Mouse (Mus musculus): ENCODE measurements around the gene Tfap2e. TPM values are rescaled to one million over a fixed set of nuclear protein-coding genes. Genes with fewer than 3 reads are reported as not detected.

Tfap2e gene
- total RNA-seq, 4 experiments from 2014 or later: not detected

GRCm38 (mm10) chr4:126751556-126752023 lies 15.6 kb upstream of the Tfap2e start:
- no peak for DNase-seq

- no peak for DNase-seq
Observed at GRCm38 (mm10) chr4:126750863-126751555, 15.0 kb upstream of the Tfap2e start.

- no peak for DNase-seq
Observed at GRCm38 (mm10) chr4:126750046-126750683, 14.1 kb upstream of the Tfap2e start.

- no peak for DNase-seq
Observed at GRCm38 (mm10) chr4:126749553-126749952, 13.5 kb upstream of the Tfap2e start.

- no peak for DNase-seq
Observed at GRCm38 (mm10) chr4:126748381-126748780, 12.3 kb upstream of the Tfap2e start.

GRCm38 (mm10) chr4:126746194-126746840 lies 10.3 kb upstream of the Tfap2e start:
- no peak for DNase-seq

- DNase-seq: no peak
Observed at GRCm38 (mm10) chr4:126745506-126746193, 9.6 kb upstream of the Tfap2e start.

- no peak for DNase-seq
Observed at GRCm38 (mm10) chr4:126744831-126745230, 8.8 kb upstream of the Tfap2e start.

- DNase-seq: no peak
Observed at GRCm38 (mm10) chr4:126743713-126744112, 7.7 kb upstream of the Tfap2e start.

GRCm38 (mm10) chr4:126742976-126743375 lies 6.9 kb upstream of the Tfap2e start:
- no peak for DNase-seq

GRCm38 (mm10) chr4:126741448-126741847 lies 5.4 kb upstream of the Tfap2e start:
- peak; percentile 65 for DNase-seq

GRCm38 (mm10) chr4:126739966-126740676 lies 4.1 kb upstream of the Tfap2e start:
- DNase-seq: no peak

GRCm38 (mm10) chr4:126735382-126736000 lies 549 bp downstream of the Tfap2e start:
- DNase-seq: no peak

GRCm38 (mm10) chr4:126734700-126735381 lies 1.2 kb downstream of the Tfap2e start:
- no peak for DNase-seq

GRCm38 (mm10) chr4:126734001-126734603 lies 1.9 kb downstream of the Tfap2e start:
- no peak for DNase-seq

GRCm38 (mm10) chr4:126732531-126733380 lies 3.3 kb downstream of the Tfap2e start:
- DNase-seq: no peak

GRCm38 (mm10) chr4:126732111-126732510 lies 3.9 kb downstream of the Tfap2e start:
- DNase-seq: no peak

GRCm38 (mm10) chr4:126707439-126707826 lies 28.6 kb downstream of the Tfap2e start:
- DNase-seq: no peak

GRCm38 (mm10) chr4:126706630-126707438 lies 29.2 kb downstream of the Tfap2e start:
- DNase-seq: no peak
